Mouse (Mus musculus): ENCODE measurements at regions not wholly inside any gene's neighbourhood (a gene's known extent, or its start where the extent isn't known, plus 50 kb on each side); places are given as distances from the start of the nearest gene placed in this dataset.

GRCm38 (mm10) chr4:31566158-31566557 is 397.7 kb upstream of the Map3k7 start:
- no peak overlapping the region for H3K4me2 ChIP-seq (ENCODE audit: low read depth, severe bottlenecking)
- no peaks in the 10 kb centered on the region for H3K36me3 ChIP-seq (ENCODE audit: control insufficient read depth, insufficient read depth, low read length)
- H3K4me1 ChIP-seq (ENCODE audit: control insufficient read depth, insufficient read depth, low read length): peaks cover 2% of the 10 kb centered on the region; the same call in 1 of the 2 replicates
- ATAC-seq (ENCODE audit: insufficient number of reproducible peaks, low FRiP score, low TSS enrichment, low read depth) (no peak), DNase-seq (ENCODE audit: low spot score) (no peak)
- H3K4me3 ChIP-seq (ENCODE audit: low read depth, low read length): no peak overlapping the region
- no peaks in the 10 kb centered on the region for H3K27me3 ChIP-seq (ENCODE audit: control insufficient read depth, insufficient read depth, low read length)
- H3K9ac ChIP-seq (ENCODE audit: low read length): no peak overlapping the region
- no peak overlapping the region for H3K27ac ChIP-seq (replicated peaks; ENCODE audit: low read depth, low read length)
- no peaks in the 10 kb centered on the region for H3K9me3 ChIP-seq (ENCODE audit: control insufficient read depth, low read length)
- WGBS: 16% methylated on average over 5 of the region's 5 CpGs

GRCm38 (mm10) chr4:31566834-31567233 is 397.1 kb upstream of the Map3k7 start:
- H3K9me3 ChIP-seq (ENCODE audit: control insufficient read depth, low read length): no peaks in the 10 kb centered on the region
- no peaks in the 10 kb centered on the region for H3K36me3 ChIP-seq (ENCODE audit: control insufficient read depth, insufficient read depth, low read length)
- H3K4me2 ChIP-seq (ENCODE audit: low read depth, severe bottlenecking): no peak overlapping the region
- no peak overlapping the region for H3K4me3 ChIP-seq (ENCODE audit: low read depth, low read length)
- no peak for DNase-seq (ENCODE audit: low spot score)
- no peaks in the 10 kb centered on the region for H3K27me3 ChIP-seq (ENCODE audit: control insufficient read depth, insufficient read depth, low read length)
- no peak for ATAC-seq (ENCODE audit: insufficient number of reproducible peaks, low FRiP score, low TSS enrichment, low read depth)
- no peak overlapping the region for H3K27ac ChIP-seq (replicated peaks; ENCODE audit: low read depth, low read length)
- H3K4me1 ChIP-seq (ENCODE audit: control insufficient read depth, insufficient read depth, low read length): peaks cover 2% of the 10 kb centered on the region; the same call in 1 of the 2 replicates
- no peak overlapping the region for H3K9ac ChIP-seq (ENCODE audit: low read length)
- 22% methylated on average over 3 of the region's 3 CpGs for WGBS

- no peak overlapping the region for H3K27ac ChIP-seq (replicated peaks; ENCODE audit: low read depth, low read length)
Observed at GRCm38 (mm10) chr4:31569687-31570086, 394.2 kb upstream of the Map3k7 start.

GRCm38 (mm10) chr4:31576982-31577579 is 386.8 kb upstream of the Map3k7 start:
- Histone ChIP-seq H3K9me3 (ENCODE audit: control insufficient read depth, low read length) (no peaks in the 10 kb centered on the region), H3K4me1 (ENCODE audit: control insufficient read depth, insufficient read depth, low read length) (no peaks in the 10 kb centered on the region), H3K27ac (replicated peaks; ENCODE audit: low read depth, low read length) (no peak overlapping the region), H3K4me2 (ENCODE audit: low read depth, severe bottlenecking) (no peak overlapping the region), H3K9ac (ENCODE audit: low read length) (no peak overlapping the region), H3K4me3 (ENCODE audit: low read depth, low read length) (no peak overlapping the region), H3K27me3 (ENCODE audit: control insufficient read depth, insufficient read depth, low read length) (no peaks in the 10 kb centered on the region), H3K36me3 (ENCODE audit: control insufficient read depth, insufficient read depth, low read length) (no peaks in the 10 kb centered on the region)
- no peak for DNase-seq (ENCODE audit: low spot score)
- WGBS: 53% methylated on average over 4 of the region's 4 CpGs
- no peak for ATAC-seq (ENCODE audit: insufficient number of reproducible peaks, low FRiP score, low TSS enrichment, low read depth)

More at GRCm38 (mm10) chr4:31569687-31570086, 394.2 kb upstream of the Map3k7 start:
- H3K4me2 ChIP-seq (ENCODE audit: low read depth, severe bottlenecking): no peak overlapping the region
- peaks cover 2% of the 10 kb centered on the region; the same call in 1 of the 2 replicates for H3K4me1 ChIP-seq (ENCODE audit: control insufficient read depth, insufficient read depth, low read length)
- no peaks in the 10 kb centered on the region for H3K9me3 ChIP-seq (ENCODE audit: control insufficient read depth, low read length)
- H3K36me3 ChIP-seq (ENCODE audit: control insufficient read depth, insufficient read depth, low read length): no peaks in the 10 kb centered on the region
- no peak for DNase-seq (ENCODE audit: low spot score)
- no peak overlapping the region for H3K9ac ChIP-seq (ENCODE audit: low read length)
- no peak for ATAC-seq (ENCODE audit: insufficient number of reproducible peaks, low FRiP score, low TSS enrichment, low read depth)
- no peak overlapping the region for H3K4me3 ChIP-seq (ENCODE audit: low read depth, low read length)
- H3K27me3 ChIP-seq (ENCODE audit: control insufficient read depth, insufficient read depth, low read length): no peaks in the 10 kb centered on the region
- 77% methylated on average over 1 of the region's 1 CpGs for WGBS

- H3K9ac ChIP-seq (ENCODE audit: low read length): no peak overlapping the region
- no peaks in the 10 kb centered on the region for H3K9me3 ChIP-seq (ENCODE audit: control insufficient read depth, low read length)
- DNase-seq (ENCODE audit: low spot score) (no peak), ATAC-seq (ENCODE audit: insufficient number of reproducible peaks, low FRiP score, low TSS enrichment, low read depth) (no peak)
- H3K4me3 ChIP-seq (ENCODE audit: low read depth, low read length): no peak overlapping the region
- 67% methylated on average over 2 of the region's 2 CpGs for WGBS
- H3K4me1 ChIP-seq (ENCODE audit: control insufficient read depth, insufficient read depth, low read length): no peaks in the 10 kb centered on the region
- H3K27ac ChIP-seq (replicated peaks; ENCODE audit: low read depth, low read length): no peak overlapping the region
- H3K27me3 ChIP-seq (ENCODE audit: control insufficient read depth, insufficient read depth, low read length): no peaks in the 10 kb centered on the region
- H3K4me2 ChIP-seq (ENCODE audit: low read depth, severe bottlenecking): no peak overlapping the region
- H3K36me3 ChIP-seq (ENCODE audit: control insufficient read depth, insufficient read depth, low read length): no peaks in the 10 kb centered on the region
Observed at GRCm38 (mm10) chr4:31583495-31583894, 380.4 kb upstream of the Map3k7 start.

GRCm38 (mm10) chr4:31584171-31584570 is 379.7 kb upstream of the Map3k7 start:
- no peak overlapping the region for H3K4me2 ChIP-seq (ENCODE audit: low read depth, severe bottlenecking)
- no peaks in the 10 kb centered on the region for H3K4me1 ChIP-seq (ENCODE audit: control insufficient read depth, insufficient read depth, low read length)
- no peaks in the 10 kb centered on the region for H3K27me3 ChIP-seq (ENCODE audit: control insufficient read depth, insufficient read depth, low read length)
- WGBS: 87% methylated on average over 3 of the region's 3 CpGs
- H3K9me3 ChIP-seq (ENCODE audit: control insufficient read depth, low read length): no peaks in the 10 kb centered on the region
- ATAC-seq (ENCODE audit: insufficient number of reproducible peaks, low FRiP score, low TSS enrichment, low read depth): no peak
- no peak overlapping the region for H3K27ac ChIP-seq (replicated peaks; ENCODE audit: low read depth, low read length)
- H3K36me3 ChIP-seq (ENCODE audit: control insufficient read depth, insufficient read depth, low read length): no peaks in the 10 kb centered on the region
- H3K4me3 ChIP-seq (ENCODE audit: low read depth, low read length): no peak overlapping the region
- DNase-seq (ENCODE audit: low spot score): no peak
- no peak overlapping the region for H3K9ac ChIP-seq (ENCODE audit: low read length)

GRCm38 (mm10) chr4:31594089-31594488 is 369.8 kb upstream of the Map3k7 start:
- ATAC-seq (ENCODE audit: insufficient number of reproducible peaks, low FRiP score, low TSS enrichment, low read depth): no peak
- DNase-seq (ENCODE audit: low spot score): no peak
- 84% methylated on average over 1 of the region's 1 CpGs for WGBS
- Histone ChIP-seq H3K4me3 (ENCODE audit: low read depth, low read length) (no peak overlapping the region), H3K27ac (replicated peaks; ENCODE audit: low read depth, low read length) (no peak overlapping the region), H3K36me3 (ENCODE audit: control insufficient read depth, insufficient read depth, low read length) (no peaks in the 10 kb centered on the region), H3K27me3 (ENCODE audit: control insufficient read depth, insufficient read depth, low read length) (no peaks in the 10 kb centered on the region), H3K4me1 (ENCODE audit: control insufficient read depth, insufficient read depth, low read length) (no peaks in the 10 kb centered on the region), H3K9ac (ENCODE audit: low read length) (no peak overlapping the region), H3K9me3 (ENCODE audit: control insufficient read depth, low read length) (no peaks in the 10 kb centered on the region), H3K4me2 (ENCODE audit: low read depth, severe bottlenecking) (no peak overlapping the region)

- H3K27ac ChIP-seq (replicated peaks; ENCODE audit: low read depth, low read length): no peak overlapping the region; the same call in 1 of the 2 replicates
- no peaks in the 10 kb centered on the region for H3K4me1 ChIP-seq (ENCODE audit: control insufficient read depth, insufficient read depth, low read length)
- H3K9me3 ChIP-seq (ENCODE audit: control insufficient read depth, low read length): no peaks in the 10 kb centered on the region
- WGBS: 43% methylated on average over 8 of the region's 8 CpGs
- H3K27me3 ChIP-seq (ENCODE audit: control insufficient read depth, insufficient read depth, low read length): no peaks in the 10 kb centered on the region
- DNase-seq (ENCODE audit: low spot score) (no peak), ATAC-seq (ENCODE audit: insufficient number of reproducible peaks, low FRiP score, low TSS enrichment, low read depth) (no peak)
- H3K4me3 ChIP-seq (ENCODE audit: low read depth, low read length): no peak overlapping the region
- no peak overlapping the region for H3K4me2 ChIP-seq (ENCODE audit: low read depth, severe bottlenecking)
- no peaks in the 10 kb centered on the region for H3K36me3 ChIP-seq (ENCODE audit: control insufficient read depth, insufficient read depth, low read length)
- no peak overlapping the region for H3K9ac ChIP-seq (ENCODE audit: low read length)
Observed at GRCm38 (mm10) chr4:31601536-31601935, 362.4 kb upstream of the Map3k7 start.

- no peak overlapping the region for H3K27ac ChIP-seq (replicated peaks; ENCODE audit: low read depth, low read length)
- H3K27me3 ChIP-seq (ENCODE audit: control insufficient read depth, insufficient read depth, low read length): no peaks in the 10 kb centered on the region
- DNase-seq (ENCODE audit: low spot score) (no peak), ATAC-seq (ENCODE audit: insufficient number of reproducible peaks, low FRiP score, low TSS enrichment, low read depth) (no peak)
- H3K9me3 ChIP-seq (ENCODE audit: control insufficient read depth, low read length): no peaks in the 10 kb centered on the region
- H3K9ac ChIP-seq (ENCODE audit: low read length): no peak overlapping the region
- no peaks in the 10 kb centered on the region for H3K4me1 ChIP-seq (ENCODE audit: control insufficient read depth, insufficient read depth, low read length)
- WGBS: 84% methylated on average over 2 of the region's 2 CpGs
- H3K4me2 ChIP-seq (ENCODE audit: low read depth, severe bottlenecking): no peak overlapping the region
- H3K4me3 ChIP-seq (ENCODE audit: low read depth, low read length): no peak overlapping the region
- H3K36me3 ChIP-seq (ENCODE audit: control insufficient read depth, insufficient read depth, low read length): no peaks in the 10 kb centered on the region
Observed at GRCm38 (mm10) chr4:31603776-31604175, 360.1 kb upstream of the Map3k7 start.

Data from limb, embryonic 11.5 days (tissue).